Mouse (Mus musculus) heart, adult 2 months (tissue): ENCODE data around the gene Ankrd13c.

Experiments used
- CTCF ChIP-seq: fragments of 200-600 bp; IDR thresholded peaks from 2 replicates; pipeline ENCODE4 v1.8.1; 2022; ENCODE audit warnings: antibody characterized with exemption, mild to moderate bottlenecking, moderate library complexity
- EP300 ChIP-seq: fragments of 200-500 bp; IDR thresholded peaks from 2 replicates; pipeline ENCODE4 v1.6.1; 2011; ENCODE audit warnings: low read depth, low read length, control low read depth; ENCODE audit not compliant: insufficient read depth
- POLR2A ChIP-seq: fragments of 200-500 bp; IDR thresholded peaks from 2 replicates; pipeline ENCODE4 v1.6.1; 2011; ENCODE audit warnings: mild to moderate bottlenecking, low read depth, low read length, control low read depth; ENCODE audit not compliant: insufficient read depth

DNA sequence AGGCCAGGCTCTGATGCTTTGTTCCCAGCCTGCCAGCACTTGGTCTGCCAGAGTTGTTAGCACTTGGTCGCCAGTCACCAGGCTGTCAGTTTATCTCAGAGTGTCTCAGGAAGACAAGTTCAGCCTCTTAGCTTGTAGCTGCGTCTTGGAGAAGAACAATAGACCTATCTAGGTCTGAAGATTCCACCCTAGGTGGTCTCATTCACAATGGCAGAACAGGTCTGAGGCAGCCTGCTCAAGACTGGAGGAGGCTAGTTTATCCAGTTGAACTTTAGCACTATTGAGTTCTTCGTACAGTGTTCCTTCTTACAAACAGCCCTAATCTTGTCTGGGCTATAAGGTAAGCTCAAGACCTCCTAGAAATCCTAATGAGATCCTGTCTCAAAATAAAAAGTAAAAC, 15.0 kb upstream of the Ankrd13c start:
- TF ChIP-seq EP300 (no peak), CTCF (no peak), POLR2A (no peak)
